Mouse (Mus musculus): ENCODE results near the gene Rab4b.

DNA sequence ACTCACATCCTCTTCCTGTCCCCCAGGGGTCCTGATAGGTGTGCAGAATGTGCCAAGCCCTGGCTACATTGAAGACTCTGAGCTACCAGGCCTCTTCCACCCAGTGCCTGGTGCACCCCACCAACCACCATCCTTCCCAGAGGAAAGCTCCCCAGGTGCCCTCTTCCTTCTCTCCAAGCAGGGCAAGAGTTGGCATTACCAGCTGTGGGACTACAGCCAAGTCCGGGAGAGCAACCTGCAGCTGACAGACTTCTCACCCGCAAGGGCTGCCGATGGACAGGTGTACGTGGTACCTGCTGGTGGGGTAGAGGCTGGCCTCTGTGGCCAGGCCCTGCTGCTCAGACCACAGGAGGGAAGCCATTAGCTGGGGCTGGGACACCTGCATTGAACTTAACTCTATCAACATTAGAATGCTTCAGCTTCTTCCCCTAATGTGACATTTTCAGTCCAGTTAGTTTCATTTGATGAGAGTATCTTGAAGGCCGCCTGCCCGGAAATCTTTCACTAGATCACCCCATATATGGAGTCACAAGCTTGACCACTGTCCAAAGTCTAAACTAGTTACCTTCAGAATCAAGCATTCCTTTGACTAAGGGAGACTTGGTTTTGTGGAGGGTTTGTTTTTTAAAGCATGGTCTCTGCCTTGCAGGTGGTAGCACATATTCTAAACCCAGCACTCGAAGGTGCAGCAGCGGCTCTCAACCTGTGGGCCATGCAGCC, 25.2 kb upstream of the Rab4b start:
- no peak for TF ChIP-seq CTCF (IDR thresholded peaks at IDR 0.05; ENCODE audit: control insufficient read depth, insufficient read depth, insufficient read length)
- no peak for TF ChIP-seq MAX (IDR thresholded peaks at IDR 0.05)
